Mouse (Mus musculus) intestine, embryonic 15.5 days (tissue): ENCODE measurements around the gene Gm11273. TPM values are rescaled to one million over a fixed set of nuclear protein-coding genes. Genes with fewer than 3 reads are reported as not detected.
A peak's percentile ranks its signal among the peaks of the same experiment; 100 is the strongest.
"Not testable (repeated sequence)": the region's sequence is repeated elsewhere in the genome, so short reads cannot be mapped to it uniquely, and the experiment has no call there.

Source experiments
- ATAC-seq: fragments of 200-750 bp; cut with Nextera tagmentation; 2 replicates; pipeline ENCODE4 v1.8.0; 2017; ENCODE audit warnings: moderate TSS enrichment, moderate library complexity
- H3K27ac ChIP-seq: fragments of 300-500 bp; sonication (generic); 2 replicates; pipeline ENCODE4 v1.5.1; 2015; ENCODE audit warnings: mild to moderate bottlenecking, inconsistent platforms
- H3K27me3 ChIP-seq: fragments of 300-500 bp; sonication (generic); replicated peaks from 2 replicates; pipeline ENCODE4 v1.6.1; 2015; ENCODE audit warnings: inconsistent platforms
- H3K36me3 ChIP-seq: fragments of 300-500 bp; sonication (generic); 2 replicates; pipeline ENCODE4 v1.6.1; 2015; ENCODE audit warnings: inconsistent platforms
- H3K4me1 ChIP-seq: fragments of 300-500 bp; sonication (generic); replicated peaks from 2 replicates; pipeline ENCODE4 v1.6.1; 2015; ENCODE audit warnings: inconsistent platforms
- H3K4me2 ChIP-seq: fragments of 300-500 bp; sonication (generic); replicated peaks from 2 replicates; pipeline ENCODE4 v1.6.1; 2015; ENCODE audit warnings: mild to moderate bottlenecking, inconsistent platforms
- H3K4me3 ChIP-seq: fragments of 300-500 bp; sonication (generic); replicated peaks from 2 replicates; pipeline ENCODE4 v1.5.1; 2015; ENCODE audit warnings: inconsistent platforms
- H3K9ac ChIP-seq: fragments of 300-500 bp; sonication (generic); 2 replicates; pipeline ENCODE4 v1.6.1; 2015; ENCODE audit warnings: inconsistent platforms
- H3K9me3 ChIP-seq: fragments of 300-500 bp; sonication (generic); 2 replicates; pipeline ENCODE4 v1.6.1; 2016; ENCODE audit warnings: inconsistent platforms
- WGBS: fragments of 180-500 bp; shearing (Covaris S2); methylation state at CpG from one replicate; pipeline ENCODE4 v1.1.7; 2015; 5-methylcytosine and 5-hydroxymethylcytosine counted together
- polyA plus RNA-seq: library from polyadenylated mRNA; unstranded; fragments of >200 nt; fragmentation: Nextera tagmentation; extraction: Ambion mirVana; gene quantifications from 2 replicates; pipeline ENCODE4 v1.2.1, GENCODE M21; 2015

Gene Gm11273
- 12.6 and 13.1 TPM in 2 replicates for polyA plus RNA-seq

DNA sequence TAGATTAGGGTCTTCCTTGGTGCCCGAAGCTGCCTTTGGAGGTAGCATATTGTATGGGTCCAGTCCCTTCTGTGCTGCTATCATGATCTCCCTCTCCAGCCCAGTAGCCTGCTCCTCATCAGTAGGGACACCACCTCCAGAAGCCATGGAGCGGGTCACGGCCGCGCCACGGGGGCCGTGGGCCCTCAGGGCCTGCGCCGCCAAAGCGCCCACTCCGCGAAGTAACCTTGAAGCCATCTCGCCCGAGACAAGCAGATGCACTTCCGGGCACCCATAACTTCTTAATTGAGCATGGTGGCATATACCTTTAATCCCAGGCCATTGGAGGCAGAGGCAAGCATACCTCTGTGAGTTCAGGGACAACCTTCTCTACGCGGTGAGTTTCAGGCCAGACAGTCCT is at the start of gene Gm11273:
TSS of gene Gm11273 (minus strand) at position 237 of the 400 bp plus-strand sequence.
- ATAC-seq, H3K4me1 ChIP-seq: not testable (repeated sequence)
- WGBS = 92% methylated on average over 17 of the region's 17 CpGs

GRCm38 (mm10) chr13:21550416-21551110 is 49.3 kb upstream of the Gm11273 start:
- 44% methylated on average over 3 of the region's 3 CpGs for WGBS
- H3K27me3 ChIP-seq = no peaks in the 10 kb centered on the region
- H3K4me3 ChIP-seq = no peak overlapping the region
- no peak for ATAC-seq
- H3K9ac ChIP-seq = no peak overlapping the region
- no peaks in the 10 kb centered on the region for H3K9me3 ChIP-seq
- no peak overlapping the region for H3K4me2 ChIP-seq
- no peak overlapping the region for H3K27ac ChIP-seq
- no peaks in the 10 kb centered on the region for H3K4me1 ChIP-seq
- H3K36me3 ChIP-seq = no peaks in the 10 kb centered on the region

More for the DNA sequence above, at the start of gene Gm11273:
- H3K4me3 ChIP-seq, H3K4me2 ChIP-seq, H3K27me3 ChIP-seq, H3K9me3 ChIP-seq, H3K27ac ChIP-seq, H3K36me3 ChIP-seq, H3K9ac ChIP-seq: not testable (repeated sequence)

DNA sequence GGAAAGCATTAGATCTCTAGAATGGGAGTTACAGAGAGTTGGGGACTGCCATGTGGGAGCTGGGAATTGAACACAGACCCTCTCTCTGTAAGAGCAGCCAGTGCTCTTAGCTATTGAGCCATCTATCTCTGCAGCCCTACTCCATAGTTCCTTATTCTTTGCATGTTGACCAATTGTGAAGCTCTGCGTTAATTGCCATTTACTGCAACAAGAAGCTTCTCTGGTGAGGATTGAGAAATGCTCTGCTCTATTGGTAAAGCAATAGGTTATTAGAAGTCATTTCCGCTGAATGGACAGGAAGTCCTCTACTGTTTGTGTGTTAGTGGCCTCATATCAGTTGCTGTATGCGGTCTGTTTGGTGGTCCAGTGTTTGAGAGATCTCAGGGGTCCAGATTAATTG is 48.3 kb upstream of the Gm11273 start:
- H3K4me2 ChIP-seq = no peak overlapping the region
- no peaks in the 10 kb centered on the region for H3K4me1 ChIP-seq
- no peaks in the 10 kb centered on the region for H3K36me3 ChIP-seq
- H3K9ac ChIP-seq = no peak overlapping the region
- no peaks in the 10 kb centered on the region for H3K9me3 ChIP-seq
- 86% methylated on average over 3 of the region's 3 CpGs for WGBS
- no peak overlapping the region for H3K27ac ChIP-seq
- no peaks in the 10 kb centered on the region for H3K27me3 ChIP-seq
- no peak overlapping the region for H3K4me3 ChIP-seq
- ATAC-seq = no peak

GRCm38 (mm10) chr13:21542708-21543107 is 41.5 kb upstream of the Gm11273 start, which contains the start of gene Olfr1366:
Gene Olfr1366 (minus strand): TSS chr13:21542808.
- no peak within 1 kb of the TSS for H3K4me2 ChIP-seq
- ATAC-seq = no peak
- no peak within 1 kb of the TSS for H3K4me3 ChIP-seq
- H3K9me3 ChIP-seq = no peaks in the 10 kb centered on the region
- H3K27me3 ChIP-seq = no peaks in the 10 kb centered on the region
- no peaks in the 10 kb centered on the region for H3K4me1 ChIP-seq
- H3K36me3 ChIP-seq = no peaks in the 10 kb centered on the region
- no peak within 1 kb of the TSS for H3K9ac ChIP-seq
- H3K27ac ChIP-seq = no peak within 1 kb of the TSS
- 68% methylated on average over 1 of the region's 1 CpGs for WGBS

GRCm38 (mm10) chr13:21530781-21531201 is 29.6 kb upstream of the Gm11273 start, which contains the start of gene Zkscan8:
Gene Zkscan8 (minus strand): TSS chr13:21531120.
- under 1% methylated on average over 39 of the region's 39 CpGs for WGBS
- H3K36me3 ChIP-seq = 0 out of 2 replicates have a peak, but pooled peaks cover 5% of the 10 kb centered on the region
- peak; percentile 100 for ATAC-seq

GRCm38 (mm10) chr13:21530136-21530535 is 28.9 kb upstream of the Gm11273 start:
- Histone ChIP-seq H3K9me3 (no peaks in the 10 kb centered on the region), H3K27ac (no peak overlapping the region), H3K4me1 (no peaks in the 10 kb centered on the region), H3K27me3 (no peaks in the 10 kb centered on the region), H3K9ac (no peak overlapping the region), H3K4me3 (no peak overlapping the region), H3K4me2 (peak overlapping the region; percentile 52), H3K36me3 (0 out of 2 replicates have a peak, but pooled peaks cover 6% of the 10 kb centered on the region)
- 39% methylated on average over 7 of the region's 7 CpGs for WGBS
- no peak for ATAC-seq

More at GRCm38 (mm10) chr13:21530781-21531201, 29.6 kb upstream of the Gm11273 start, which contains the start of gene Zkscan8:
- Histone ChIP-seq H3K27me3 (no peaks in the 10 kb centered on the region), H3K4me2 (peak within 1 kb of the TSS; percentile 79), H3K9me3 (no peaks in the 10 kb centered on the region), H3K27ac (peak within 1 kb of the TSS; percentile 94), H3K4me3 (peak within 1 kb of the TSS; percentile 94), H3K9ac (peak within 1 kb of the TSS; percentile 98), H3K4me1 (no peaks in the 10 kb centered on the region)

DNA sequence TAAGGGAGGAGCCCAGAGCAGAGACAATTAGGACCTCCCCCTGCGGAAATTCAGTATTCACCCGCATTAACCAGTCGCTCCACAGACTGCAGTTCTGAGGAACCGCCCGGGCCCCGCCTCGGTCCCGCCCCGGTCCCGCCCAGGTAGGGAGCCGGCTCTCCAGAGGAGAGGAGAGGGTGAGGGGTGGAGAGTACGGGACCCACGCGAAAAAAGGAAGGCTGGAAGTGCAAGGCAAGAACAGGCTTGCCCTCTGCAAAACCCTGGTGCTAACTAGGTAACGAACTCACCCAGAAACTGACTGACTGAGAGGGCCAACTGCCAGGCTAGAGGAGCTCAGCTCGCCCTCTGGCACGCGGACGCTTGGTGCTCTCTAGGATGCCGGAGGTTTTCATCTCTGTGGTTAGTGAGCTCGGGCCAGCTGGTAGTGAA is 5.0 kb upstream of the Gm11273 start:
- WGBS = under 1% methylated on average over 21 of the region's 21 CpGs
- peak overlapping the region; percentile 78 for H3K27ac ChIP-seq
- no peaks in the 10 kb centered on the region for H3K9me3 ChIP-seq
- H3K4me2 ChIP-seq = peak overlapping the region; percentile 61
- no peaks in the 10 kb centered on the region for H3K4me1 ChIP-seq
- peak; percentile 100 for ATAC-seq
- H3K36me3 ChIP-seq = no peaks in the 10 kb centered on the region
- peak overlapping the region; percentile 71 for H3K9ac ChIP-seq
- H3K4me3 ChIP-seq = peak overlapping the region; percentile 68
- H3K27me3 ChIP-seq = no peaks in the 10 kb centered on the region

DNA sequence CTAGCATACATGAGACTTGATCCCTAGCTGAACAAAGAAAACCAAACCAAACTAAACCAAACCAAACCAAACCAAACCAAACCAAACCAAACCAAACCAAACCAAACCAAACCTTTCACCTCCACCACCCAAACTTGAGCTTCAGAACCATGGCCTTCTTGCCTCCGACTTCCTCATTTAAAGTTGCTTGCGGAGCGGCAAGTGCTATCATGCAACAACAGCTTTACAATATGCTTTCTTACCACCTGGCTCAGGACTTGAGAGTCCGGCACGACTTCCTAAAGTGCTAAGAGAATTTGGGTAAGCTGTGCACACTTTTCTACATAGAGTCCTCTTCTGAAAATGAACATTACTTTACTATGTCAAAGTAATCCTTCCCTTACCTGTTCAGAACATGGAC is 1.1 kb upstream of the Gm11273 start:
- Histone ChIP-seq H3K9me3 (no peaks in the 10 kb centered on the region), H3K36me3 (no peaks in the 10 kb centered on the region), H3K27ac (no peak overlapping the region), H3K4me1 (no peaks in the 10 kb centered on the region), H3K4me3 (no peak overlapping the region), H3K27me3 (no peaks in the 10 kb centered on the region), H3K9ac (no peak overlapping the region), H3K4me2 (no peak overlapping the region)
- WGBS = 85% methylated on average over 5 of the region's 5 CpGs
- no peak for ATAC-seq

GRCm38 (mm10) chr13:21495080-21495479 is 6.1 kb downstream of the Gm11273 start, which contains the start of gene AK157302:
Gene AK157302 (plus strand): TSS chr13:21495223.
- Histone ChIP-seq H3K9me3 (no peaks in the 10 kb centered on the region), H3K9ac (no peak within 1 kb of the TSS), H3K4me1 (no peaks in the 10 kb centered on the region), H3K36me3 (no peaks in the 10 kb centered on the region), H3K27me3 (no peaks in the 10 kb centered on the region), H3K27ac (no peak within 1 kb of the TSS), H3K4me2 (no peak within 1 kb of the TSS), H3K4me3 (no peak within 1 kb of the TSS)
- 94% methylated on average over 21 of the region's 21 CpGs for WGBS
- ATAC-seq = no peak

GRCm38 (mm10) chr13:21492847-21493246 is 8.4 kb downstream of the Gm11273 start:
- H3K27ac ChIP-seq = no peak overlapping the region
- no peak overlapping the region for H3K4me2 ChIP-seq
- no peaks in the 10 kb centered on the region for H3K27me3 ChIP-seq
- no peak for ATAC-seq
- no peak overlapping the region for H3K9ac ChIP-seq
- H3K4me1 ChIP-seq = no peaks in the 10 kb centered on the region
- no peaks in the 10 kb centered on the region for H3K9me3 ChIP-seq
- WGBS = 97% methylated on average over 5 of the region's 5 CpGs
- H3K36me3 ChIP-seq = no peaks in the 10 kb centered on the region
- H3K4me3 ChIP-seq = no peak overlapping the region

DNA sequence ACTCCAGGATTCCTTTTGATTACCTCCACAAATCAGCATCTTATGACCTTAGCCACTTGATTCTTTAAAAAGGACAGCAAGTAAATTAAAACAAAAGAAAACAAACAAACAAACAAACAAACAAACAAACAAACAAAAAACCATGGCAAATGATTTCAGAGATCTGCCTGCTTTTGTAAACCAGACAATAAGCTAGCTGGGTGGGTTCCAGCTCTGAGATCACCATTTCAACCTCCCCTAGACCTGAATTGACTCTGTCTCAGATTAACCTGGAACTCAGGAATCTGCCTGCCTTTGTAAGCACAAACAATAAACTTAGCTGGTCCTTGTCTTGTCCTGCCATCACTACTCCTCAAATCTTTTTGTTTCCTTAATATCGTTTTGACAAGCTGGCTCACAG is 14.3 kb downstream of the Gm11273 start:
- Histone ChIP-seq H3K9me3 (no peaks in the 10 kb centered on the region), H3K4me2 (no peak overlapping the region), H3K9ac (no peak overlapping the region), H3K4me3 (no peak overlapping the region), H3K4me1 (no peaks in the 10 kb centered on the region), H3K36me3 (no peaks in the 10 kb centered on the region), H3K27me3 (no peaks in the 10 kb centered on the region), H3K27ac (no peak overlapping the region)
- no peak for ATAC-seq
- 92% methylated on average over 1 of the region's 1 CpGs for WGBS

DNA sequence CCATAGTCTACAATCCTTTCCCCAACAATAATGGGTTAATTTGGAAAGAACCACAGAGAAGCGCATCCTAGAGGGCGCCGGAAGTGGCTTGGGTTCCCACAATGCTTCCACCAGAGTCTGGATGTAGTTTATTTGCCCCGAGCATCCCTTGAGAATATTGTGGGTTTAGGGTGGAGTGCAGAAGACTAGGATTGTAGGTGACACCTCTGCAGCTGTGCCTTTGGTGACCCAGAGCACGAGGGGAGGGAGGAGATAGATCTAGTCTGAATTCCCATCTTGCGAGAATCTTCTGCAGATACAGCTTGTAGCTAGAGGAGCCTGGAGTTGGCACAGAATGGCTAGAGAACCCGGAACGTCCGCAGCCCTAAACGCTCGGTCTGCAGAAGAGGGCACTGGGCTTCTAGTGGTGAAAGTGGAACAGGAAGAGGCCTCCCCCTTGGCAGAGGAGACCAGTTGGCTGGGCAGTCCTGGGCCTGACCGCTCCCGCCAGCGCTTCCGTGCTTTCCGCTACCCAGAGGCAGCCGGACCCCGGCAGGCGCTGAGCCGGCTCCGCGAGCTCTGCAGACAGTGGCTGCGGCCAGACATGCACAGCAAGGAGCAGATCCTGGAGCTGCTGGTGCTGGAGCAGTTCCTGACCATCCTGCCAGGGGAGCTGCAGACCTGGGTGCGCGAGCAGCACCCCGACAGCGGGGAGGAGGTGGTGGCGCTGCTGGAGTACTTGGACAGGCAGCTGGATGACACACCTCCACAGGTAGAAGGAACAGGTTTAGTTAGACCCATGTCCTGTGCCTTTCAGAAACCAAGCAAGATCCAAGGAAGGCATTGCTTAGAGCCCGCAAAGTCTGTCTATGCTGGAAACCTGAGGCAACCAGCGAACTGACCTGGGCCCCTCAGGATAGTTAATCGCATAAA is 22.2 kb downstream of the Gm11273 start, which contains the start of the genes Zkscan4 and Gm10065:
TSS of gene Zkscan4 (plus strand) at position 149 of the 912 bp plus-strand sequence.
TSS of gene Gm10065 (minus strand) at position 683 of the 912 bp plus-strand sequence.
- WGBS = 3% methylated on average over 25 of the region's 31 CpGs
- not testable (repeated sequence) for H3K9me3 ChIP-seq, H3K36me3 ChIP-seq, H3K4me1 ChIP-seq, H3K27me3 ChIP-seq
- H3K27ac ChIP-seq = peak within 1 kb of the TSS; percentile 79
- ATAC-seq = peak; percentile 89
- peak within 1 kb of the TSS; percentile 66 for H3K9ac ChIP-seq
- peak within 1 kb of the TSS; percentile 57 for H3K4me3 ChIP-seq
- H3K4me2 ChIP-seq = peak within 1 kb of the TSS; percentile 74
